Mouse (Mus musculus) spleen, adult 2 months (tissue): ENCODE data around the gene Aatk. TPM values are rescaled to one million over a fixed set of nuclear protein-coding genes. Genes with fewer than 3 reads are reported as not detected.

ENCODE experiments used
- DNase-seq, 2 experiments: peaks; one replicate each; pipeline versions ENCODE4 v3.0.0 to v3.0.0-alpha.2; 2012 to 2021; ENCODE audit warnings: low spot score in 2 of 2, low read depth in 1 of 2
- H3K27ac ChIP-seq: fragments of 200-500 bp; 2 replicates; pipeline ENCODE4 v1.5.1; 2012; ENCODE audit warnings: low read length, inconsistent platforms; ENCODE audit not compliant: insufficient read depth
- H3K27me3 ChIP-seq: fragments of 200-500 bp; 2 replicates; pipeline ENCODE4 v1.6.1; 2012; ENCODE audit warnings: mild to moderate bottlenecking, moderate library complexity, low read length, inconsistent platforms; ENCODE audit not compliant: control insufficient read depth, insufficient read depth
- H3K36me3 ChIP-seq: fragments of 200-500 bp; 2 replicates; pipeline ENCODE4 v1.6.1; 2012; ENCODE audit warnings: mild to moderate bottlenecking, low read length, inconsistent platforms; ENCODE audit not compliant: control insufficient read depth, insufficient read depth
- H3K4me1 ChIP-seq: fragments of 200-500 bp; 2 replicates; pipeline ENCODE4 v1.6.1; 2011; ENCODE audit warnings: inconsistent platforms; ENCODE audit not compliant: control insufficient read depth, insufficient read depth, insufficient read length
- H3K4me3 ChIP-seq: fragments of 200-500 bp; 2 replicates; pipeline ENCODE4 v1.5.1; 2011; ENCODE audit warnings: mild to moderate bottlenecking, inconsistent platforms; ENCODE audit not compliant: insufficient read depth, insufficient read length; ENCODE audit errors: extremely low read depth
- CTCF ChIP-seq: fragments of 200-500 bp; IDR thresholded peaks from 2 replicates; pipeline ENCODE4 v1.5.1; 2011; ENCODE audit warnings: mild to moderate bottlenecking, inconsistent platforms; ENCODE audit not compliant: insufficient read depth, insufficient read length, insufficient replicate concordance; ENCODE audit errors: extremely low read depth
- POLR2A ChIP-seq: fragments of 200-500 bp; IDR thresholded peaks from 2 replicates; pipeline ENCODE4 v1.6.1; 2011; ENCODE audit warnings: low read depth, low read length, inconsistent platforms
- WGBS: fragments of 180-500 bp; shearing (Covaris S2); methylation state at CpG from one replicate; pipeline ENCODE4 v1.1.7; 2018; 5-methylcytosine and 5-hydroxymethylcytosine counted together
- polyA plus RNA-seq: library from polyadenylated mRNA; depleted of rRNA; stranded (reverse); fragments of >200 nt; gene quantifications from 2 replicates; pipeline ENCODE4 v1.2.3, GENCODE M21; 2012

Aatk gene
- polyA plus RNA-seq, 1 experiment: 7.4 TPM

DNA sequence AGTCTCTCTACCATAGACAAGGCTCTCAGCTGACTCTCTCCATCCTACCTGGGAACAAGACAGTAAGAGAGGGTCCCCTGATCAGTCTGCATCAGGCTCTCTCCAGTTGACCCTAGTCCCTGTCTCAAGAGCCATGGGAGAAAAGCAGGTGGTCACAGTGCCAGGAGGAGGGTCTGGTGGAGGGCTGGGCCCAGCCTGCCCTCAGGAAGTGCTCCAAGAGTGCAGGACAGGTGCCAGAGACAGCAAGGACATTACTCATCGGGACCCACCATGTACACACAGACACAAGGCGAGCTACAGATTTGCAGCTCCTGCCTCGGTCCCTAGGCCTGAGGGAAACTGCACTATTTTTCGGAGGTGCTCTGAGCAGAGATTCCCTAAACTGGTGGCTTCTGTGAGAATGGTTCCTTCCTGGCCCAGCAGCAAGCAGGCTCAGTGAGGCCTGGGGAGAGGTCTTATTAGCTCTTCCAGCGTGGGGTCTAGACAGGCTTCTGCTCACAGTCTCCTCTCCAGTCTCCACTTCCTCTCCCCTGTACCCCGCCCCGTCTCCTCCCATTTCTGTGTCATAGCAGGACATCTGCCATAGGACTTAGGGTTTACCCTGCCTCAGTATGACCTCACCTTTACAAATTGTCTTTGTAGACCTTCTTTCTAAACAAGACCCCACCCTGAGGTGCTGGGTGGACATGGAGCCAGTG lies 4.7 kb downstream of the Aatk start:
- 55% methylated on average over 7 of the region's 7 CpGs for WGBS
- peaks cover 8% of the 10 kb centered on the region; the same call in 1 of the 2 replicates for H3K27me3 ChIP-seq
- H3K27ac ChIP-seq: peak overlapping the region; percentile 61
- TF ChIP-seq CTCF: no peak
- TF ChIP-seq POLR2A: no peak
- no peak overlapping the region for H3K4me3 ChIP-seq
- no peaks in the 10 kb centered on the region for H3K4me1 ChIP-seq
- H3K36me3 ChIP-seq: no peaks in the 10 kb centered on the region
- no peak for DNase-seq

DNA sequence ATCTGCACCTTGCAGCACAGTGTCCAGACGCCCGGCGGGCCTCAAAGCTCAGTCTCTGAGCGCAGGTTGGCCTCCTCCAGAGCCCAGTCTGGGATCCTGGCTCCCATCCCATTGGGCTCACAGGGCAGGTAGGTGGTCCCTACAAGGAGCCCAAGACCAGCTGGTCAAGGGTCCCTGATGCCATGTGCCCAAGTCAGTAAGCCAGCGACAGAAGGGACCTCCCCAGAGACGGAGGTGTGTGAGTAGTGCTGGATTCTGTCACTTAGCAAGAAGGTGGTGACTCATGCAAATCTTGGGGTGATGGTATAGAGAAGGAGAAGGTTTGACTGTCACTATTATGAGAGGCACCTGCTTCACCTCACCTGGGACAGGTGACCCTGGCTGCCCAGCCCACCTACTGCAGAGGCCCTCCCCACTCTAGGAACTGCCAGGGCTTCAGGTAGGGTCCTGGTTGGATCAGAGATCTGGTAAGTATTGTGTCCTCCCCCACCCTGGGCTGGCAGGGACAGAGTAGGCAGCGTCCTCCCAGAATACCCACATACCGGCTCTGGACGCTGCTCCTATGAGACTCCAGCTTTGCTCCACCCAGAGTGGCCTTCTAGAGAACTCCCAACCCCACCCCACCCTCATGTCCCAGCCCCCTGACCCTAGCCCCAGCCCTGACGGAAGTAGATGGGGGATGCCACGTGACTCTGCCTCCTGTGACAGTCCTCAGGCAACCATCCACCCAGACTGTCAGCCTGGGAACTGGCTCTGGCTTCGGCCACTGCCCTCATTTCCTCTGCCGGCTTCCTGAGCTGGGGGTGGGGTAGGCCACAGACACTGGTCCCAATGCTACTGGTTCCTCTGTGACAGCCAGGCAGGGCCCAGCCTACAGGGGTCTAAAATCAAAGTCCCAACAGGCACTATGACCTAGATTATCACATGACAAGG lies 5.5 kb downstream of the Aatk start:
- TF ChIP-seq POLR2A: no peak
- no peak for TF ChIP-seq CTCF
- peak overlapping the region; percentile 16; the same call in 1 of the 2 replicates for H3K4me3 ChIP-seq
- no peaks in the 10 kb centered on the region for H3K4me1 ChIP-seq
- 47% methylated on average over 13 of the region's 13 CpGs for WGBS
- H3K36me3 ChIP-seq: no peaks in the 10 kb centered on the region
- peak overlapping the region; percentile 61 for H3K27ac ChIP-seq
- H3K27me3 ChIP-seq: no peaks in the 10 kb centered on the region
- DNase-seq: peak in 1 of 2 experiments; percentile 12

DNA sequence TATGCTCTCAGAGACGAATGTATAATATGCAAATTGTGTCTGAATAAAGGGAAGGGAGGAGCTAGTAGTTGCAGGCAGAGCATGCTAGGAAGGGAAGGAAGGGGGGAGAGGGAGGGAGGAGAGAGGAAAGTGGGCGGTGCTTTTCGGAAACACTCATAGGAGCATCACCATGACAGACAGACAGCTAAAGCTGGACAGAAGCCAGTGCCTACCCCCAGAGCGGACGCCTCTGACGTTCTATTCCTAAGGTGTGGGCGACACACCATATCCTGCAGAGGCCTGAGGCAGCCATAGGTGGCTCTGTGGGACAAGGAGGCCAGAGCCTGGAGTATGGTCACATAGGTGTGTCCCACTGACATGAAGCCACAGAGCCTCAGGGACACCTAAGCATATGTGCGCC lies 6.5 kb downstream of the Aatk start:
- Histone ChIP-seq H3K4me1 (no peaks in the 10 kb centered on the region), H3K27me3 (no peaks in the 10 kb centered on the region), H3K27ac (no peak overlapping the region), H3K36me3 (no peaks in the 10 kb centered on the region), H3K4me3 (no peak overlapping the region)
- no peak for DNase-seq
- TF ChIP-seq POLR2A: no peak
- TF ChIP-seq CTCF: no peak
- 34% methylated on average over 8 of the region's 8 CpGs for WGBS

DNA sequence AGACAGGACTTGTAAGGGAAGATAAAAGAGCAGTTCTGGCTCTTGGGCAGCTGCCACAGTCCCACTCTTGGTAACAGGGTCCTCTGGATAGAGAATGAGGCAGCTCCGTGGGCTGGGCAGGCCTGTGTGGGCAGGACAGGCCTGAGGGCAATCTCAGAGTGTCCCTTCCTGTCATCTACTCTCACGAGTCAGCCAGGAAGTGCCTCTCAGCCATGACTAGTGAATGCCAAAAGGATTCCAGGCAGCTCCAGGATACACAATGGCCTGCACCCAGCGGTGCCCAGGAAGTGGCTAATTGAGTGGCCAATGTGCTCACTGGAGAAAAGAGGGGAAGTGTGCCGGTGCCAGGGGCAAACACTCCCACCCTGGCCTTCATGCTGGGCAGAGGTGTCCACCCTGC lies 7.4 kb downstream of the Aatk start:
- H3K27ac ChIP-seq: peak overlapping the region; percentile 24
- no peaks in the 10 kb centered on the region for H3K27me3 ChIP-seq
- no peak for DNase-seq
- no peaks in the 10 kb centered on the region for H3K4me1 ChIP-seq
- 41% methylated on average over 4 of the region's 4 CpGs for WGBS
- TF ChIP-seq POLR2A (no peak), CTCF (no peak)
- H3K4me3 ChIP-seq: no peak overlapping the region
- no peaks in the 10 kb centered on the region for H3K36me3 ChIP-seq

DNA sequence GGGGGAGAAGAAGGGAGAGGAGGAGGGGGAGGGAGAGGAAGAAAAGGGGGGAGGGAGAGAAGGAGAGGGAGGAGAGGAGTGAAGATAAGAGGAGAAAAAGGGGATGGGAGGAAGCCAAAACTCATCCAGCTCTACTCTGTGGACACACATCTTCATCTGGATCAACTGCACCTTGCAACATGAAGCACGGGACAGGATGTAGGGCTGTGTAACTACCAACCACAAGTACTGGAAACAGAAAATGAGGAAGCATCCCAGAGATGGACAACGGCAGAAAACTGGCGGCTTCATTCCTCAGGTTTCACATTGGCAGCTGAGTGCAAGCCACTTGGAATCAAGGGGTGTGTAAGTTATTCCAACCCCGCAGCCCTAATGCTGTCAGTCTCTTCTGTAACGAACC lies 12.2 kb downstream of the Aatk start:
- Histone ChIP-seq H3K27me3 (no peaks in the 10 kb centered on the region), H3K4me3 (no peak overlapping the region), H3K4me1 (no peaks in the 10 kb centered on the region), H3K36me3 (no peaks in the 10 kb centered on the region), H3K27ac (no peak overlapping the region)
- DNase-seq: no peak
- 44% methylated on average over 5 of the region's 5 CpGs for WGBS
- no peak for TF ChIP-seq POLR2A
- no peak for TF ChIP-seq CTCF

DNA sequence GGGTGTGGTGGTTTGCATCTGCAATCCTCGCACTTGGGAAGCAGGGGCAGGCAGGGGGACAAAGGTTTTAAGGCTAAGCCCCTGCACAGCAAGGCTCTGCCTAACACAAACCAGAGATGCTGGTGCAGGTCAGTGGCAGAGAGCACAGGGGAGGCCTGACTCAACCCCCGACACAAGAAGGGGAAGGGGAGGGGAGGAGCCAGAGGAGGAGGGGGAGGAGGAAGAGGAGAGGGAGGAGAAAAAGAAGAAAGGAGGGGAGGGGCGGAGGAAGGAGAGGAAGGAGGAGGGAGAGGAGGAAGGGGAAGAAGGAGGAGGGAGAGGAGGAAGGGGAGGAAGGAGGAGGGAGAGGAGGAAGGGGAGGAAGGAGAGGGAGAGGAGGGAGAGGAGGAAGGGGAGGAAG lies 12.7 kb downstream of the Aatk start:
- no peak for DNase-seq
- no peaks in the 10 kb centered on the region for H3K27me3 ChIP-seq
- no peaks in the 10 kb centered on the region for H3K36me3 ChIP-seq
- no peak overlapping the region for H3K27ac ChIP-seq
- no peaks in the 10 kb centered on the region for H3K4me1 ChIP-seq
- no peak overlapping the region for H3K4me3 ChIP-seq
- TF ChIP-seq CTCF: no peak
- TF ChIP-seq POLR2A: no peak
- WGBS: 47% methylated on average over 3 of the region's 3 CpGs

DNA sequence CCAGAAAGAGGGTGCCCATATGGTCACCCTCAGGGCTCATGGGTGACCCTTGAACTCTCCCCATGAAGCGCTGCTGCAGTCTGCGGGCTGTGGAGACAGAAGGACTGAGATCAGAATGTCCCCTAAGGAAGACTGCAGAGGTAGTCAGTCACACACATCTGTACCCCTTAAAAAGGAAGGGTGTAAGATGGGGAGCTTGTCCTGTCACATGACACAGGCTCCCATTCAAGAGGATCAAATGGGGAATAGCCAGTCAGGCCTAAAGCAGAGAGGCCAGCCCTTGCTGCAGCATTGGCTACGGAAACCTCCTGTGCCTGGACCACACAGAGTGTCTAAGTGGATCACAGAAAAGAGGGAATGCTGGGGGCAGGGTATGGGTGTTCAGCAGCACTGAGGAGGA lies 13.5 kb downstream of the Aatk start:
- no peak for DNase-seq
- TF ChIP-seq POLR2A (no peak), CTCF (no peak)
- Histone ChIP-seq H3K27ac (no peak overlapping the region), H3K27me3 (no peaks in the 10 kb centered on the region), H3K4me3 (no peak overlapping the region), H3K4me1 (no peaks in the 10 kb centered on the region), H3K36me3 (no peaks in the 10 kb centered on the region)
- 91% methylated on average over 3 of the region's 3 CpGs for WGBS
